Mouse (Mus musculus) limb, embryonic 10.5 days (tissue): ENCODE measurements around the gene Gpc6. TPM values are rescaled to one million over a fixed set of nuclear protein-coding genes. Genes with fewer than 3 reads are reported as not detected.
"Not testable (repeated sequence)": the region's sequence is repeated elsewhere in the genome, so short reads cannot be mapped to it uniquely, and the experiment has no call there.

Experiments
- DNase-seq: peaks from one replicate; pipeline ENCODE4 v3.0.0-alpha.2; 2017; ENCODE audit warnings: low spot score
- H3K27ac ChIP-seq: fragments of 300-500 bp; sonication (generic); 2 replicates; pipeline ENCODE4 v1.5.1; 2016; ENCODE audit warnings: mild to moderate bottlenecking
- H3K27me3 ChIP-seq: fragments of 300-500 bp; sonication (generic); 2 replicates; pipeline ENCODE4 v1.6.1; 2016; ENCODE audit warnings: low read depth, mild to moderate bottlenecking; ENCODE audit not compliant: poor library complexity, severe bottlenecking
- H3K36me3 ChIP-seq: fragments of 300-500 bp; sonication (generic); 2 replicates; pipeline ENCODE4 v1.6.1; 2016; ENCODE audit warnings: mild to moderate bottlenecking, moderate library complexity
- H3K4me1 ChIP-seq: fragments of 300-500 bp; sonication (generic); 2 replicates; pipeline ENCODE4 v1.6.1; 2016
- H3K4me3 ChIP-seq: fragments of 300-500 bp; sonication (generic); 2 replicates; pipeline ENCODE4 v1.5.1; 2016; ENCODE audit warnings: mild to moderate bottlenecking, moderate library complexity
- H3K9me3 ChIP-seq: fragments of 300-500 bp; sonication (generic); replicated peaks from 2 replicates; pipeline ENCODE4 v1.6.1; 2016; ENCODE audit warnings: mild to moderate bottlenecking
- WGBS: fragments of 180-500 bp; shearing (Covaris S2); methylation state at CpG from one replicate; pipeline ENCODE4 v1.1.7; 2016; 5-methylcytosine and 5-hydroxymethylcytosine counted together
- polyA plus RNA-seq: library from polyadenylated mRNA; unstranded; fragments of >200 nt; fragmentation: Nextera tagmentation; extraction: Ambion mirVana; gene quantifications from 2 replicates; pipeline ENCODE4 v1.2.1, GENCODE M21; 2016

The Gpc6 gene
- polyA plus RNA-seq, 1 experiment from 2014 or later: 51.9 TPM

GRCm38 (mm10) chr14:117421170-117421569 lies 496.1 kb downstream of the Gpc6 start:
- no peak for DNase-seq
- Histone ChIP-seq H3K27me3 (no peaks in the 10 kb centered on the region), H3K4me3 (no peak overlapping the region), H3K36me3 (no peaks in the 10 kb centered on the region), H3K4me1 (peaks cover 20% of the 10 kb centered on the region), H3K27ac (no peak overlapping the region), H3K9me3 (no peaks in the 10 kb centered on the region)
- WGBS: 91% methylated on average over 3 of the region's 3 CpGs

GRCm38 (mm10) chr14:117426116-117426515 lies 501.0 kb downstream of the Gpc6 start:
- WGBS: 44% methylated on average over 7 of the region's 7 CpGs
- no peak overlapping the region for H3K27ac ChIP-seq
- no peak overlapping the region for H3K4me3 ChIP-seq
- no peaks in the 10 kb centered on the region for H3K36me3 ChIP-seq
- peaks cover 10% of the 10 kb centered on the region for H3K4me1 ChIP-seq
- no peaks in the 10 kb centered on the region for H3K27me3 ChIP-seq
- no peak for DNase-seq
- H3K9me3 ChIP-seq: no peaks in the 10 kb centered on the region

- no peak overlapping the region for H3K4me3 ChIP-seq
- no peaks in the 10 kb centered on the region for H3K27me3 ChIP-seq
- 75% methylated on average over 3 of the region's 3 CpGs for WGBS
- no peak for DNase-seq
- H3K36me3 ChIP-seq: no peaks in the 10 kb centered on the region
- H3K9me3 ChIP-seq: no peaks in the 10 kb centered on the region
- H3K27ac ChIP-seq: no peak overlapping the region
- H3K4me1 ChIP-seq: peaks cover 10% of the 10 kb centered on the region
These were observed 502.7 kb downstream of the Gpc6 start for GRCm38 (mm10) chr14:117427776-117428175.

GRCm38 (mm10) chr14:117435739-117436138 lies 510.6 kb downstream of the Gpc6 start:
- peaks cover 6% of the 10 kb centered on the region for H3K36me3 ChIP-seq
- no peaks in the 10 kb centered on the region for H3K27me3 ChIP-seq
- no peaks in the 10 kb centered on the region for H3K4me1 ChIP-seq
- 94% methylated on average over 13 of the region's 13 CpGs for WGBS
- H3K4me3 ChIP-seq: no peak overlapping the region
- DNase-seq: no peak
- no peak overlapping the region for H3K27ac ChIP-seq
- no peaks in the 10 kb centered on the region for H3K9me3 ChIP-seq

GRCm38 (mm10) chr14:117446675-117447231 lies 521.6 kb downstream of the Gpc6 start:
- not testable (repeated sequence) for H3K9me3 ChIP-seq, H3K27me3 ChIP-seq, DNase-seq, H3K4me3 ChIP-seq, H3K4me1 ChIP-seq, H3K36me3 ChIP-seq, H3K27ac ChIP-seq
- WGBS: 92% methylated on average over 2 of the region's 2 CpGs

GRCm38 (mm10) chr14:117451391-117451991 lies 526.4 kb downstream of the Gpc6 start:
- no peaks in the 10 kb centered on the region for H3K36me3 ChIP-seq
- no peaks in the 10 kb centered on the region for H3K9me3 ChIP-seq
- no peak overlapping the region for H3K27ac ChIP-seq
- H3K4me1 ChIP-seq: peaks cover 5% of the 10 kb centered on the region; the same call in 1 of the 2 replicates
- H3K4me3 ChIP-seq: no peak overlapping the region
- DNase-seq: no peak
- no peaks in the 10 kb centered on the region for H3K27me3 ChIP-seq
- 74% methylated on average over 3 of the region's 3 CpGs for WGBS

GRCm38 (mm10) chr14:117452150-117452549 lies 527.0 kb downstream of the Gpc6 start:
- Histone ChIP-seq H3K36me3 (no peaks in the 10 kb centered on the region), H3K9me3 (no peaks in the 10 kb centered on the region), H3K27me3 (no peaks in the 10 kb centered on the region), H3K27ac (no peak overlapping the region), H3K4me1 (peaks cover 5% of the 10 kb centered on the region; the same call in 1 of the 2 replicates), H3K4me3 (no peak overlapping the region)
- DNase-seq: no peak
- 75% methylated on average over 7 of the region's 7 CpGs for WGBS

- 74% methylated on average over 2 of the region's 2 CpGs for WGBS
- H3K4me3 ChIP-seq: no peak overlapping the region
- no peaks in the 10 kb centered on the region for H3K9me3 ChIP-seq
- no peaks in the 10 kb centered on the region for H3K36me3 ChIP-seq
- H3K27me3 ChIP-seq: no peaks in the 10 kb centered on the region
- no peak overlapping the region for H3K27ac ChIP-seq
- H3K4me1 ChIP-seq: no peaks in the 10 kb centered on the region
- no peak for DNase-seq
These were observed 548.3 kb downstream of the Gpc6 start for GRCm38 (mm10) chr14:117473378-117473777.

GRCm38 (mm10) chr14:117478879-117479278 lies 553.8 kb downstream of the Gpc6 start:
- H3K27me3 ChIP-seq: no peaks in the 10 kb centered on the region
- peaks cover 9% of the 10 kb centered on the region for H3K4me1 ChIP-seq
- 88% methylated on average over 3 of the region's 3 CpGs for WGBS
- DNase-seq: no peak
- H3K36me3 ChIP-seq: no peaks in the 10 kb centered on the region
- no peaks in the 10 kb centered on the region for H3K9me3 ChIP-seq
- H3K4me3 ChIP-seq: no peak overlapping the region
- no peak overlapping the region for H3K27ac ChIP-seq

GRCm38 (mm10) chr14:117487161-117487754 lies 562.1 kb downstream of the Gpc6 start:
- WGBS: 69% methylated on average over 4 of the region's 4 CpGs
- Histone ChIP-seq H3K4me1 (peaks cover 5% of the 10 kb centered on the region), H3K27ac (no peak overlapping the region), H3K9me3 (no peaks in the 10 kb centered on the region), H3K36me3 (no peaks in the 10 kb centered on the region), H3K4me3 (no peak overlapping the region), H3K27me3 (no peaks in the 10 kb centered on the region)
- no peak for DNase-seq

- H3K4me1 ChIP-seq: 0 out of 2 replicates have a peak, but pooled peaks cover 3% of the 10 kb centered on the region
- H3K9me3 ChIP-seq: no peaks in the 10 kb centered on the region
- H3K27ac ChIP-seq: no peak overlapping the region
- 59% methylated on average over 5 of the region's 5 CpGs for WGBS
- DNase-seq: no peak
- no peaks in the 10 kb centered on the region for H3K27me3 ChIP-seq
- H3K36me3 ChIP-seq: no peaks in the 10 kb centered on the region
- no peak overlapping the region for H3K4me3 ChIP-seq
These were observed 565.4 kb downstream of the Gpc6 start for GRCm38 (mm10) chr14:117490469-117490868.

- no peaks in the 10 kb centered on the region for H3K9me3 ChIP-seq
- H3K36me3 ChIP-seq: no peaks in the 10 kb centered on the region
- no peak overlapping the region for H3K27ac ChIP-seq
- WGBS: 67% methylated on average over 3 of the region's 3 CpGs
- no peak overlapping the region for H3K4me3 ChIP-seq
- no peak for DNase-seq
- no peaks in the 10 kb centered on the region for H3K27me3 ChIP-seq
- H3K4me1 ChIP-seq: 0 out of 2 replicates have a peak, but pooled peaks cover 3% of the 10 kb centered on the region
These were observed 570.0 kb downstream of the Gpc6 start for GRCm38 (mm10) chr14:117495118-117495517.

- 83% methylated on average over 6 of the region's 6 CpGs for WGBS
- Histone ChIP-seq H3K4me1 (no peaks in the 10 kb centered on the region), H3K9me3 (no peaks in the 10 kb centered on the region), H3K27ac (no peak overlapping the region), H3K36me3 (no peaks in the 10 kb centered on the region), H3K4me3 (no peak overlapping the region), H3K27me3 (no peaks in the 10 kb centered on the region)
- DNase-seq: no peak
These were observed 573.7 kb downstream of the Gpc6 start for GRCm38 (mm10) chr14:117498785-117499184.
